Mouse (Mus musculus) stomach, embryonic 14.5 days (tissue): Measurements from ENCODE around the gene Asf1b. TPM values are rescaled to one million over a fixed set of nuclear protein-coding genes. Genes with fewer than 3 reads are reported as not detected.

Experiments used
- ATAC-seq: fragments of 200-750 bp; cut with Nextera tagmentation; 2 replicates; pipeline ENCODE4 v1.8.0; 2017; ENCODE audit warnings: low read depth, moderate TSS enrichment; ENCODE audit not compliant: insufficient number of reproducible peaks, insufficient read depth, low FRiP score
- H3K27ac ChIP-seq: fragments of 300-500 bp; sonication (generic); 2 replicates; pipeline ENCODE4 v1.5.1; 2014; ENCODE audit warnings: mild to moderate bottlenecking, low read length, moderate library complexity, mixed read lengths
- H3K27me3 ChIP-seq: fragments of 300-500 bp; sonication (generic); 2 replicates; pipeline ENCODE4 v1.6.1; 2014; ENCODE audit warnings: low read length, control low read depth, mixed read lengths; ENCODE audit not compliant: control insufficient read depth, insufficient read depth
- H3K36me3 ChIP-seq: fragments of 300-500 bp; sonication (generic); 2 replicates; pipeline ENCODE4 v1.6.1; 2014; ENCODE audit warnings: mild to moderate bottlenecking, control low read depth, low read length, moderate library complexity, mixed read lengths; ENCODE audit not compliant: control insufficient read depth, insufficient read depth
- H3K4me1 ChIP-seq: fragments of 300-500 bp; sonication (generic); 2 replicates; pipeline ENCODE4 v1.6.1; 2014; ENCODE audit warnings: low read length, control low read depth, mixed read lengths; ENCODE audit not compliant: control insufficient read depth, insufficient read depth
- H3K4me2 ChIP-seq: fragments of 300-500 bp; sonication (generic); replicated peaks from 2 replicates; pipeline ENCODE4 v1.6.1; 2014; ENCODE audit warnings: low read depth, low read length, control low read depth
- H3K4me3 ChIP-seq: fragments of 300-500 bp; sonication (generic); 2 replicates; pipeline ENCODE4 v1.5.1; 2014; ENCODE audit warnings: low read depth, low read length, control low read depth
- H3K9ac ChIP-seq: fragments of 300-500 bp; sonication (generic); replicated peaks from 2 replicates; pipeline ENCODE4 v1.6.1; 2014; ENCODE audit warnings: low read depth, mild to moderate bottlenecking, control low read depth, low read length, moderate library complexity, mixed read lengths
- H3K9me3 ChIP-seq: fragments of 300-500 bp; sonication (generic); 2 replicates; pipeline ENCODE4 v1.6.1; 2016; ENCODE audit warnings: low read depth, low read length, control low read depth; ENCODE audit not compliant: control insufficient read depth
- WGBS: fragments of 180-500 bp; shearing (Covaris S2); extraction: QIAGEN DNeasy Blood & Tissue Kit; methylation state at CpG from one replicate; pipeline ENCODE4 v1.1.7; 2014; 5-methylcytosine and 5-hydroxymethylcytosine counted together
- polyA plus RNA-seq: library from polyadenylated mRNA; unstranded; fragments of >200 nt; fragmentation: Nextera tagmentation; extraction: Ambion mirVana; gene quantifications from 2 replicates; pipeline ENCODE4 v1.2.1, GENCODE M21; 2014

Gene Asf1b
- polyA plus RNA-seq, 1 experiment from 2014 or later = 58.2 TPM

DNA sequence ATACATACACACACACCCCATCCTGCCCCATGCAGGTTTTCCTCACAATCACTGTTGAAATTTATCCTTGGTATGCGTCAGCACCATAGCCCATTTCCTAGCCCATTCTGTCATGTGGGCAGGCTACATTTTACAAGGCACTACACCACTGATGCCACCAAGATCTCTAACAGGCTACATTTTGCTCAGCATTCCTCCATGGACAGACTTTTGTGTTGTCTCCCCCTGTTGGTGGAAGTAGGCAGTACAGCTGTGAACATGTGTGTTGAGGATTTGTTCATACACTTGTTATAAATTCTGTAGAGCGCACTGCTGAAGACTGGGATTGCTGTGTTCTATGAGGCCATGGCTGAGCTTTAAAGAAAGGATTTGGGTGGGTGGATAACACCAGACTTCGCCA, 33.7 kb upstream of the Asf1b start:
- Histone ChIP-seq H3K4me3 (no peak overlapping the region), H3K4me1 (no peaks in the 10 kb centered on the region), H3K4me2 (no peak overlapping the region), H3K27ac (no peak overlapping the region), H3K36me3 (peaks cover 42% of the 10 kb centered on the region), H3K9ac (no peak overlapping the region), H3K9me3 (no peaks in the 10 kb centered on the region), H3K27me3 (no peaks in the 10 kb centered on the region)
- 71% methylated on average over 3 of the region's 3 CpGs for WGBS
- ATAC-seq = no peak

GRCm38 (mm10) chr8:83922727-83923126, 32.6 kb upstream of the Asf1b start:
- Histone ChIP-seq H3K4me3 (no peak overlapping the region), H3K36me3 (peaks cover 47% of the 10 kb centered on the region), H3K4me1 (no peaks in the 10 kb centered on the region), H3K27ac (no peak overlapping the region), H3K27me3 (no peaks in the 10 kb centered on the region), H3K9me3 (no peaks in the 10 kb centered on the region), H3K9ac (no peak overlapping the region), H3K4me2 (no peak overlapping the region)
- WGBS = 91% methylated on average over 8 of the region's 8 CpGs
- no peak for ATAC-seq

DNA sequence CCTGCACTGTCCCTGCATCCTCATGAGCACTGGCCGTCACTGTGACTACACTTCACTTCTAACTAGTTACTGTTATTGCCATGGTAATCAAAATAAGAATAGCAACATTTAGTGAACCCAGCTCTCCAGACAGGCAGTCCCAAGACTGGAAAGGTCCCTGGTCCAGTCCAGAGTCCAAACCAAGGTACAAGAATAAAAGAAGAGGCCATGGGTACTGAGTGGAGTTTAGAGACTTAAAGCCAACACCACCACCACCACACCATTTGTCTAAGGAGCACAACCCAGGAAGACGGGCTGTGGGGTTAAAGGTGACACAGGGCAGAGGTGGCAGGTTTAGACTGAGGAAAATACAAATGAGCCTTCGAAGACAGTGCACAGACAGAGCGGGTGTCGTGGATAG, 30.7 kb upstream of the Asf1b start:
- Histone ChIP-seq H3K27me3 (no peaks in the 10 kb centered on the region), H3K9me3 (no peaks in the 10 kb centered on the region), H3K4me3 (no peak overlapping the region), H3K36me3 (peaks cover 43% of the 10 kb centered on the region), H3K27ac (no peak overlapping the region), H3K4me1 (no peaks in the 10 kb centered on the region), H3K4me2 (no peak overlapping the region), H3K9ac (no peak overlapping the region)
- WGBS = 72% methylated on average over 5 of the region's 5 CpGs
- no peak for ATAC-seq

DNA sequence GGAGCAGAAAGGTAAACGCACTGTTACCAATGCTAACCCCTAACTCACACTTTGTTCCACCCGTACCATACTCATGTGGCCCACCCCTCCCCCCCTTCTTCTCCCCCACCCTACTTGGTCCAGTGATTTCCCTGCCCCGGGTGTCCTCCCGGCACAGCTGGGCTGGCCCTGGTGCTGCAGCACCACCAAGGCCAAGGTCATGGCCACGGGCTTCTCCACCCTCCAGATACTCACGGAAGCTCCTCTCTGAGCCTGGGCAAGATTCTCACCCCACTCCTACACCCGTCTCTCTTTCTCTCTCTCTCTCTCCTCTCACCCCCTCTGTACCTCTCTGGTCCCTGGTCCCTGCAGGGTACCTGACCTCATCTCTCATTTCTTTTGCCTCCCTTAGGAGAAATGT, 29.0 kb upstream of the Asf1b start:
- ATAC-seq = no peak
- WGBS = 66% methylated on average over 7 of the region's 7 CpGs

GRCm38 (mm10) chr8:83934222-83934621, 21.1 kb upstream of the Asf1b start:
- H3K4me2 ChIP-seq = no peak overlapping the region
- H3K4me3 ChIP-seq = no peak overlapping the region
- no peaks in the 10 kb centered on the region for H3K9me3 ChIP-seq
- no peak for ATAC-seq
- WGBS = 84% methylated on average over 5 of the region's 5 CpGs
- no peaks in the 10 kb centered on the region for H3K4me1 ChIP-seq
- H3K27ac ChIP-seq = no peak overlapping the region
- peaks cover 79% of the 10 kb centered on the region for H3K36me3 ChIP-seq
- no peak overlapping the region for H3K9ac ChIP-seq
- no peaks in the 10 kb centered on the region for H3K27me3 ChIP-seq

More for the DNA sequence above, 29.0 kb upstream of the Asf1b start:
- Histone ChIP-seq H3K4me2 (no peak overlapping the region), H3K36me3 (peaks cover 49% of the 10 kb centered on the region), H3K9me3 (no peaks in the 10 kb centered on the region), H3K4me3 (no peak overlapping the region), H3K4me1 (no peaks in the 10 kb centered on the region), H3K27me3 (no peaks in the 10 kb centered on the region), H3K9ac (no peak overlapping the region), H3K27ac (no peak overlapping the region)

DNA sequence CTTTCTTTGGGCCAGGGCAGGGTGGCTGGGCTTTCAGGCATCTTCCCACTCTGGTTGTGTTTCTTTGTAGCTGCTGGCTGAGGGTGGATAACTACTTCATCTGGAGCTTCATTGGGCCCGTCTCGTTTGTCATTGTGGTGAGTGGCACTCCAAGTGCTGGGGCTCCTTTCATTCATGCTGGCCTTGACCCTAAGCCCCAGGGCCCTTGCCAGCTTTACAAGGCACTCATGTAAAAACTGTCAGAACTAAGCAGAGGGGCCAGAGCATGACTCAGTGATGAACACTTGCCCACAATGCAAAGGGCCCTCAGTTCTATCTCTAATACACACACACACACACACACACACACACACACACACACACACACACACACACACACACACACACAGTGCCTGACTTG, 20.3 kb upstream of the Asf1b start:
- H3K27me3 ChIP-seq = no peaks in the 10 kb centered on the region
- ATAC-seq = no peak
- H3K27ac ChIP-seq = no peak overlapping the region
- no peak overlapping the region for H3K4me3 ChIP-seq
- H3K4me1 ChIP-seq = no peaks in the 10 kb centered on the region
- H3K4me2 ChIP-seq = no peak overlapping the region
- H3K9ac ChIP-seq = no peak overlapping the region
- 88% methylated on average over 2 of the region's 2 CpGs for WGBS
- peaks cover 76% of the 10 kb centered on the region for H3K36me3 ChIP-seq
- no peaks in the 10 kb centered on the region for H3K9me3 ChIP-seq

- Histone ChIP-seq H3K9ac (no peak overlapping the region), H3K36me3 (peaks cover 71% of the 10 kb centered on the region), H3K27me3 (no peaks in the 10 kb centered on the region), H3K4me3 (no peak overlapping the region), H3K9me3 (no peaks in the 10 kb centered on the region), H3K4me2 (no peak overlapping the region), H3K4me1 (no peaks in the 10 kb centered on the region), H3K27ac (no peak overlapping the region)
- WGBS = 91% methylated on average over 8 of the region's 8 CpGs
- no peak for ATAC-seq
These were observed 19.9 kb upstream of the Asf1b start for GRCm38 (mm10) chr8:83935435-83935834.

DNA sequence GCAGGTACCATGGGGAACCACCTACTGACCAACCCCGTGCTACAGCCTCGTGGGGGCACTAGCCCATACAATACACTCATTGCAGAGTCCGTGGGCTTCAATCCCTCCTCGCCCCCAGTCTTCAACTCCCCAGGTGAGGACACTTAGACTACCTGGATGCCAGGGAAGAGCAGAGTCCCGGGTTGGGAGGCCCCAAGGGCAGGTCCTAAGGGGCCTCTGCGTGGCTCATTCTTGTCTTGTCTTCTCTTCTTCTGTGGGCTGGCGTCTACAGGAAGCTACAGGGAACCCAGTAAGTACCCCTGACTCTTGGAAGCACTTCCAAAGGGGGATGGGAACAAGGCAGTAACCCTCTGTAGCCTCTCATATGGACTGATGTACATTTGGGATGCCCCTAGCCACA, 17.7 kb upstream of the Asf1b start:
- no peak for ATAC-seq
- H3K27me3 ChIP-seq = no peaks in the 10 kb centered on the region
- 87% methylated on average over 7 of the region's 7 CpGs for WGBS
- no peak overlapping the region for H3K4me2 ChIP-seq
- no peaks in the 10 kb centered on the region for H3K4me1 ChIP-seq
- H3K27ac ChIP-seq = no peak overlapping the region
- H3K4me3 ChIP-seq = no peak overlapping the region
- H3K9me3 ChIP-seq = no peaks in the 10 kb centered on the region
- H3K36me3 ChIP-seq = peaks cover 52% of the 10 kb centered on the region
- H3K9ac ChIP-seq = no peak overlapping the region

- H3K4me3 ChIP-seq = no peak overlapping the region
- no peaks in the 10 kb centered on the region for H3K9me3 ChIP-seq
- H3K27ac ChIP-seq = no peak overlapping the region
- H3K36me3 ChIP-seq = peaks cover 45% of the 10 kb centered on the region
- H3K9ac ChIP-seq = no peak overlapping the region
- 93% methylated on average over 15 of the region's 15 CpGs for WGBS
- no peaks in the 10 kb centered on the region for H3K4me1 ChIP-seq
- no peak overlapping the region for H3K4me2 ChIP-seq
- no peak for ATAC-seq
- no peaks in the 10 kb centered on the region for H3K27me3 ChIP-seq
These were observed 17.0 kb upstream of the Asf1b start for GRCm38 (mm10) chr8:83938330-83938729.
